Mouse (Mus musculus) small intestine, adult 10 weeks (tissue): ENCODE results near the gene Ascl2. TPM values are rescaled to one million over a fixed set of nuclear protein-coding genes. Genes with fewer than 3 reads are reported as not detected.

Experiments
- polyA plus RNA-seq: library from polyadenylated mRNA; stranded (reverse); fragments of 350-450 nt; fragmentation: Illumina TruSeq; extraction: RNeasy Lipid Tissue Mini Kit (QIAGEN cat#74804); gene quantifications from one replicate; pipeline ENCODE4 v1.2.3, GENCODE M21; 2014; ENCODE audit warnings: low replicate concordance

Gene Ascl2
- polyA plus RNA-seq = 1.6 TPM

GRCm38 (mm10) chr7:142968809-142969511, at the start of gene Ascl2:
Gene Ascl2, minus strand, starts transcription at chr7:142969264.

DNA sequence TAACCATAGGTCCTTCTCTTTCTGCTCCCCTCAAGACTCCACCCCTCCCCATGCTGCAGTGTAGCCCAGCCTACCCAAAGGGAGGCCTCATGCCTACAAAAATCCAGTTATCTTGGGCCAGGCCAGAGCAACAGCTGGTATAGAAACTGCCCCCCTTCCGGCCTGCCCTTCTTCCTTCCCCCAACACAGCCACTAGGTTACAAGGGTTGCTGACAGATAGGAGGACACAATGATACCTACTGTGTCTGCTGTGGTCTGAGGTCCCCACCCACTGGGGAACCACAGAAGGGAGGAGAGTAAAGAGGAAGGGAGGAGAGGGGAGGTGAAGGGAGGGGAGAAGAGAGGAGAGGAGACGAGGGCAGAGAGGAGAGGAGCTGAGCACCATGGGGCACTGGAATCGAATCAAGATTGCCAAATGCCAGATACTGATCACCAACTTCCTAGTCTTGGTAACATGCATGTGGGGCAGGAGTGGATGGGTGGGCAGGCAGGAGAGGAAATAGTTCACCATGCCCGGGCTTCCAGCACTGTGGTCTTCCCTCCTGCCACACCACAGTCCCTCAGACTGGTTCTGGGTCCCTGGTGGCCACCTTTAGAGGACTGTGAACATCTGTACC, 35.8 kb upstream of the Ascl2 start, which contains the start of gene Tspan32:
TSS of gene Tspan32 (plus strand) at position 320 of the 617 bp plus-strand sequence.

DNA sequence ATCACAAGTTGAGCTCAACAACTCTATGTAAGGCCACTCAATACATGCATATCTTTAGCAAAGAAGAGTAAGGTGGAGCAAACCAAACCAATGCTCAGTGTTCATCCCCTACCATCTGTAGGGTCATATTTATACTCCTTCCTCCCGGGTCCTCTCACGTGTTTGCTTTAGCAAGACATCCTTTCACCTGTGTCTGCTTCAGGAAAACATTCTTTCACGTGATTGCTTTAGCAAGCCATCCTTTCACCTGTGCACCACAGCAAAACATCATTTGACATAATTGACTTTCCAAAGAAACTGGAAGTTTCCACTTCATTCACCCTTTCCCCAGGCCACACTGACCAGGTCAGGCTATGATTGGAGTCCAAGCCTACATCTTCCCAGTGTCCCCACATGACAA, 38.0 kb downstream of the Ascl2 start, which contains the start of gene Th:
TSS of gene Th (minus strand) at position 101 of the 400 bp plus-strand sequence.

Other genes with a start within 250 kb of the Ascl2 start
- gene Ins2, start 225.9 kb downstream of the Ascl2 start, polyA plus RNA-seq = not detected
- gene Th, start 38.1 kb downstream of the Ascl2 start, polyA plus RNA-seq = not detected
- 2.0 TPM for gene Tspan32, start 35.8 kb upstream of the Ascl2 start, polyA plus RNA-seq
- 71.7 TPM for gene Cd81, start 83.5 kb upstream of the Ascl2 start, polyA plus RNA-seq
- not detected for gene Tssc4, start 100.0 kb upstream of the Ascl2 start, polyA plus RNA-seq
- gene Trpm5, start 125.4 kb upstream of the Ascl2 start, polyA plus RNA-seq = 3.2 TPM
- 6.8 TPM for gene Kcnq1, start 137.1 kb upstream of the Ascl2 start, polyA plus RNA-seq